Mouse (Mus musculus): ENCODE measurements around the gene Cass4. TPM values are rescaled to one million over a fixed set of nuclear protein-coding genes. Genes with fewer than 3 reads are reported as not detected.

Cass4 gene
- polyA plus RNA-seq, 1 experiment from 2014 or later: 1.1 TPM

GRCm38 (mm10) chr2:172378332-172378731 lies 15.3 kb upstream of the Cass4 start:
- H3K9me3 ChIP-seq (ENCODE audit: control insufficient read depth, low read length): no peaks in the 10 kb centered on the region
- no peak overlapping the region for H3K9ac ChIP-seq (ENCODE audit: low read depth, low read length)
- DNase-seq (ENCODE audit: low spot score): peak; percentile 54
- H3K4me2 ChIP-seq (ENCODE audit: low read depth, low read length): no peak overlapping the region
- H3K36me3 ChIP-seq (ENCODE audit: control insufficient read depth, insufficient read depth, low read length): peaks cover 92% of the 10 kb centered on the region
- no peak overlapping the region for H3K4me3 ChIP-seq (ENCODE audit: low read depth, low read length)
- ATAC-seq (ENCODE audit: low read depth): no peak
- H3K27ac ChIP-seq (replicated peaks; ENCODE audit: low read depth, low read length): no peak overlapping the region
- whole genome bisulfite sequencing: 77% methylated on average over 7 of the region's 7 CpGs
- H3K4me1 ChIP-seq (ENCODE audit: control insufficient read depth, insufficient read depth, low read length): no peaks in the 10 kb centered on the region
- H3K27me3 ChIP-seq (replicated peaks; ENCODE audit: control insufficient read depth, insufficient read depth, low read length): no peaks in the 10 kb centered on the region

GRCm38 (mm10) chr2:172380513-172380912 lies 13.1 kb upstream of the Cass4 start:
- Histone ChIP-seq H3K4me3 (ENCODE audit: low read depth, low read length) (no peak overlapping the region), H3K36me3 (ENCODE audit: control insufficient read depth, insufficient read depth, low read length) (peaks cover 72% of the 10 kb centered on the region), H3K4me2 (ENCODE audit: low read depth, low read length) (no peak overlapping the region), H3K27me3 (replicated peaks; ENCODE audit: control insufficient read depth, insufficient read depth, low read length) (no peaks in the 10 kb centered on the region), H3K9me3 (ENCODE audit: control insufficient read depth, low read length) (no peaks in the 10 kb centered on the region), H3K4me1 (ENCODE audit: control insufficient read depth, insufficient read depth, low read length) (no peaks in the 10 kb centered on the region), H3K27ac (replicated peaks; ENCODE audit: low read depth, low read length) (no peak overlapping the region), H3K9ac (ENCODE audit: low read depth, low read length) (no peak overlapping the region)
- ATAC-seq (ENCODE audit: low read depth): no peak
- DNase-seq (ENCODE audit: low spot score): no peak
- 96% methylated on average over 17 of the region's 17 CpGs for WGBS

GRCm38 (mm10) chr2:172381341-172381740 lies 12.3 kb upstream of the Cass4 start:
- Histone ChIP-seq H3K27me3 (replicated peaks; ENCODE audit: control insufficient read depth, insufficient read depth, low read length) (no peaks in the 10 kb centered on the region), H3K27ac (replicated peaks; ENCODE audit: low read depth, low read length) (no peak overlapping the region), H3K4me2 (ENCODE audit: low read depth, low read length) (no peak overlapping the region), H3K4me3 (ENCODE audit: low read depth, low read length) (no peak overlapping the region), H3K4me1 (ENCODE audit: control insufficient read depth, insufficient read depth, low read length) (no peaks in the 10 kb centered on the region), H3K36me3 (ENCODE audit: control insufficient read depth, insufficient read depth, low read length) (peaks cover 64% of the 10 kb centered on the region), H3K9ac (ENCODE audit: low read depth, low read length) (no peak overlapping the region), H3K9me3 (ENCODE audit: control insufficient read depth, low read length) (no peaks in the 10 kb centered on the region)
- no peak for ATAC-seq (ENCODE audit: low read depth)
- DNase-seq (ENCODE audit: low spot score): no peak
- 91% methylated on average over 11 of the region's 11 CpGs for WGBS

GRCm38 (mm10) chr2:172381898-172382297 lies 11.7 kb upstream of the Cass4 start:
- Histone ChIP-seq H3K27me3 (replicated peaks; ENCODE audit: control insufficient read depth, insufficient read depth, low read length) (no peaks in the 10 kb centered on the region), H3K36me3 (ENCODE audit: control insufficient read depth, insufficient read depth, low read length) (peaks cover 60% of the 10 kb centered on the region), H3K27ac (replicated peaks; ENCODE audit: low read depth, low read length) (no peak overlapping the region), H3K4me3 (ENCODE audit: low read depth, low read length) (no peak overlapping the region), H3K4me1 (ENCODE audit: control insufficient read depth, insufficient read depth, low read length) (no peaks in the 10 kb centered on the region), H3K4me2 (ENCODE audit: low read depth, low read length) (no peak overlapping the region), H3K9ac (ENCODE audit: low read depth, low read length) (no peak overlapping the region), H3K9me3 (ENCODE audit: control insufficient read depth, low read length) (no peaks in the 10 kb centered on the region)
- no peak for DNase-seq (ENCODE audit: low spot score)
- ATAC-seq (ENCODE audit: low read depth): no peak
- WGBS: 88% methylated on average over 11 of the region's 12 CpGs

- Histone ChIP-seq H3K27ac (replicated peaks; ENCODE audit: low read depth, low read length) (no peak overlapping the region), H3K9ac (ENCODE audit: low read depth, low read length) (no peak overlapping the region), H3K9me3 (ENCODE audit: control insufficient read depth, low read length) (no peaks in the 10 kb centered on the region), H3K27me3 (replicated peaks; ENCODE audit: control insufficient read depth, insufficient read depth, low read length) (no peaks in the 10 kb centered on the region), H3K4me1 (ENCODE audit: control insufficient read depth, insufficient read depth, low read length) (no peaks in the 10 kb centered on the region), H3K4me3 (ENCODE audit: low read depth, low read length) (no peak overlapping the region), H3K36me3 (ENCODE audit: control insufficient read depth, insufficient read depth, low read length) (peaks cover 32% of the 10 kb centered on the region), H3K4me2 (ENCODE audit: low read depth, low read length) (no peak overlapping the region)
- DNase-seq (ENCODE audit: low spot score): no peak
- ATAC-seq (ENCODE audit: low read depth): no peak
- 87% methylated on average over 3 of the region's 3 CpGs for WGBS
Observed at GRCm38 (mm10) chr2:172384715-172385114, 8.9 kb upstream of the Cass4 start.

- 49% methylated on average over 6 of the region's 6 CpGs for WGBS
- Histone ChIP-seq H3K27ac (replicated peaks; ENCODE audit: low read depth, low read length) (no peak overlapping the region), H3K4me2 (ENCODE audit: low read depth, low read length) (no peak overlapping the region), H3K36me3 (ENCODE audit: control insufficient read depth, insufficient read depth, low read length) (no peaks in the 10 kb centered on the region), H3K27me3 (replicated peaks; ENCODE audit: control insufficient read depth, insufficient read depth, low read length) (no peaks in the 10 kb centered on the region), H3K9ac (ENCODE audit: low read depth, low read length) (no peak overlapping the region), H3K4me1 (ENCODE audit: control insufficient read depth, insufficient read depth, low read length) (no peaks in the 10 kb centered on the region), H3K9me3 (ENCODE audit: control insufficient read depth, low read length) (no peaks in the 10 kb centered on the region), H3K4me3 (ENCODE audit: low read depth, low read length) (no peak overlapping the region)
- ATAC-seq (ENCODE audit: low read depth): no peak
- no peak for DNase-seq (ENCODE audit: low spot score)
Observed at GRCm38 (mm10) chr2:172390341-172390740, 3.3 kb upstream of the Cass4 start.

GRCm38 (mm10) chr2:172392041-172392521 lies 1.5 kb upstream of the Cass4 start:
- Histone ChIP-seq H3K4me3 (ENCODE audit: low read depth, low read length) (no peak overlapping the region), H3K4me2 (ENCODE audit: low read depth, low read length) (no peak overlapping the region), H3K9me3 (ENCODE audit: control insufficient read depth, low read length) (no peaks in the 10 kb centered on the region), H3K27me3 (replicated peaks; ENCODE audit: control insufficient read depth, insufficient read depth, low read length) (no peaks in the 10 kb centered on the region), H3K4me1 (ENCODE audit: control insufficient read depth, insufficient read depth, low read length) (no peaks in the 10 kb centered on the region), H3K36me3 (ENCODE audit: control insufficient read depth, insufficient read depth, low read length) (no peaks in the 10 kb centered on the region), H3K27ac (replicated peaks; ENCODE audit: low read depth, low read length) (no peak overlapping the region), H3K9ac (ENCODE audit: low read depth, low read length) (no peak overlapping the region)
- 62% methylated on average over 10 of the region's 10 CpGs for WGBS
- ATAC-seq (ENCODE audit: low read depth) (no peak), DNase-seq (ENCODE audit: low spot score) (no peak)

- H3K4me3 ChIP-seq (ENCODE audit: low read depth, low read length): no peak overlapping the region
- H3K4me1 ChIP-seq (ENCODE audit: control insufficient read depth, insufficient read depth, low read length): no peaks in the 10 kb centered on the region
- no peak overlapping the region for H3K27ac ChIP-seq (replicated peaks; ENCODE audit: low read depth, low read length)
- no peak for DNase-seq (ENCODE audit: low spot score)
- no peaks in the 10 kb centered on the region for H3K9me3 ChIP-seq (ENCODE audit: control insufficient read depth, low read length)
- WGBS: 72% methylated on average over 2 of the region's 2 CpGs
- no peaks in the 10 kb centered on the region for H3K36me3 ChIP-seq (ENCODE audit: control insufficient read depth, insufficient read depth, low read length)
- H3K4me2 ChIP-seq (ENCODE audit: low read depth, low read length): no peak overlapping the region
- H3K9ac ChIP-seq (ENCODE audit: low read depth, low read length): no peak overlapping the region
- no peak for ATAC-seq (ENCODE audit: low read depth)
- no peaks in the 10 kb centered on the region for H3K27me3 ChIP-seq (replicated peaks; ENCODE audit: control insufficient read depth, insufficient read depth, low read length)
Observed at GRCm38 (mm10) chr2:172394052-172394392, 428 bp downstream of the Cass4 start.

- no peaks in the 10 kb centered on the region for H3K9me3 ChIP-seq (ENCODE audit: control insufficient read depth, low read length)
- no peak overlapping the region for H3K4me3 ChIP-seq (ENCODE audit: low read depth, low read length)
- no peaks in the 10 kb centered on the region for H3K36me3 ChIP-seq (ENCODE audit: control insufficient read depth, insufficient read depth, low read length)
- H3K4me2 ChIP-seq (ENCODE audit: low read depth, low read length): no peak overlapping the region
- H3K9ac ChIP-seq (ENCODE audit: low read depth, low read length): no peak overlapping the region
- no peaks in the 10 kb centered on the region for H3K4me1 ChIP-seq (ENCODE audit: control insufficient read depth, insufficient read depth, low read length)
- H3K27ac ChIP-seq (replicated peaks; ENCODE audit: low read depth, low read length): no peak overlapping the region
- no peak for DNase-seq (ENCODE audit: low spot score)
- no peak for ATAC-seq (ENCODE audit: low read depth)
- no peaks in the 10 kb centered on the region for H3K27me3 ChIP-seq (replicated peaks; ENCODE audit: control insufficient read depth, insufficient read depth, low read length)
- WGBS: 78% methylated on average over 4 of the region's 4 CpGs
Observed at GRCm38 (mm10) chr2:172394671-172395070, 1.1 kb downstream of the Cass4 start.

All from embryonic facial prominence, embryonic 14.5 days (tissue).